Mouse (Mus musculus) small intestine, adult 2 months (tissue): Measurements from ENCODE around the gene Pipox.

Experiments used
- CTCF ChIP-seq: fragments of 200-500 bp; IDR thresholded peaks from 2 replicates; pipeline ENCODE4 v1.5.1; 2012; ENCODE audit warnings: low read depth, mild to moderate bottlenecking, control low read depth, inconsistent platforms, low read length, moderate library complexity, mixed read lengths; ENCODE audit not compliant: insufficient replicate concordance, insufficient read length; ENCODE audit errors: extremely low read depth
- POLR2A ChIP-seq: fragments of 200-500 bp; IDR thresholded peaks from 2 replicates; pipeline ENCODE4 v1.6.1; 2012; ENCODE audit warnings: low read depth, mild to moderate bottlenecking, control low read depth, inconsistent platforms, low read length, moderate library complexity

GRCm38 (mm10) chr11:77847599-77848128 is 46.2 kb downstream of the Pipox start:
- no peak for TF ChIP-seq CTCF
- no peak for TF ChIP-seq POLR2A
